In the genomic region with DNA sequence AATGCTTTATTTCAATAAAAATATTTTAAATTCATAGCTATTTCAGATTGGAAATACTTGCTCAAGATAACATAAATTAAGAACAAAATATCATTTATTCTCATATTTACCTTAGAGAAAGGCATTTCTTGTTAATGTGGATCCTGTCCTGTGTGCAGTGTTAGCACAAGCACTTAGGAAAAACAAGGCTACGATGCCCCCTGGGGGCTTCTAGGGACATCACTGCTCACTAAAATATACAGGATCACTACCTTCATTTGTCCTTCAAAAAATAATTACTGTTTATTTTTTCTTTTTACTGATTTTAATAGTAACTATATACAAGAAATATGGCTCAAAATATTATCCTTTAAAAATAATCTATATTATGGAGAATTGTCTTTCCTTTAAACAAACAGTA, we compare ENCODE assay signal across 10 mouse cellular contexts. TPM values are rescaled to one million over a fixed set of nuclear protein-coding genes. Genes with fewer than 3 reads are reported as not detected.
A peak's percentile ranks its signal among the peaks of the same experiment; 100 is the strongest.
DNase-seq lines count a peak whose midpoint lies in the region; TF ChIP-seq lines count a peak whose summit lies in the region.
"Had no signal": no experiment of that assay in that cellular context is flagged by ENCODE, and none has a peak within 500 bp of the region (broad histone marks: within the 10 kb centered on the region; RNA-seq: fewer than 3 reads in every experiment).

No protein-coding gene starts in this region.

- 69% methylated on average over 1 of the region's 1 CpGs for WGBS in embryonic facial prominence, embryonic 10.5 days

- peak; percentile 50 for DNase-seq in embryo, embryonic 10 days (ENCODE audit: low spot score)
- DNase-seq in embryo, embryonic 9.5 days (ENCODE audit: extremely low spot score): no peak
- peak; percentile 27 for DNase-seq in left cerebral cortex, postnatal 4 days
- DNase-seq in left cerebral cortex, adult 9 months (ENCODE audit: low spot score in 2 of 2): no peak
- DNase-seq in MEL (ENCODE audit: low read depth, low spot score): peak; percentile 51
- DNase-seq in embryonic facial prominence, embryonic 10.5 days (ENCODE audit: low spot score): peak; percentile 19
- no peak for DNase-seq in spleen, postnatal 14 days (ENCODE audit: low spot score in 2 of 2)
- no peak for DNase-seq in T-cell, adult 2 months (ENCODE audit: low spot score)
- DNase-seq: kidney, adult 8-10 months had no signal

- no peak overlapping the region for H3K9ac ChIP-seq in MEL (ENCODE audit: control insufficient read depth, low read depth, low read length, poor library complexity, severe bottlenecking)

- H3K27me3 ChIP-seq in MEL (ENCODE audit: control insufficient read depth in 1 of 2, insufficient read depth in 2 of 2, low read length in 2 of 2): peaks cover 0 to 1% of the 10 kb centered on the region in 2 experiments; a peak in 3 of 4 replicates
- H3K27me3 ChIP-seq in embryonic facial prominence, embryonic 10.5 days (replicated peaks; ENCODE audit: low read depth, poor library complexity, severe bottlenecking): 0 out of 2 replicates have a peak, but pooled peaks cover 4% of the 10 kb centered on the region

- H3K4me1 ChIP-seq in MEL (ENCODE audit: control insufficient read depth in 1 of 2, insufficient read depth in 2 of 2, low read length in 2 of 2): no peaks in the 10 kb centered on the region
- H3K4me1 ChIP-seq in embryonic facial prominence, embryonic 10.5 days: no peaks in the 10 kb centered on the region
- H3K4me1 ChIP-seq: forebrain, embryonic 10.5 days had no signal

- H3K9me3 ChIP-seq in MEL (replicated peaks; ENCODE audit: insufficient read depth, low read length): no peaks in the 10 kb centered on the region
- H3K9me3 ChIP-seq in embryonic facial prominence, embryonic 10.5 days: no peaks in the 10 kb centered on the region
- H3K9me3 ChIP-seq: forebrain, embryonic 10.5 days had no signal

- TF ChIP-seq RAD21 in MEL (IDR thresholded peaks at IDR 0.05; ENCODE audit: low read depth, low read length): peak; percentile 64

- intact Hi-C loops in left cerebral cortex, postnatal 4 days (cut with DNase I): no loop called here

- TF ChIP-seq POLR2A in MEL (IDR thresholded peaks at IDR 0.05; ENCODE audit: control insufficient read depth in 1 of 2, insufficient read depth in 1 of 2, low read depth in 1 of 2, low read length in 2 of 2, poor library complexity in 1 of 2): no peak

- no peak overlapping the region for H3K27ac ChIP-seq in MEL (ENCODE audit: control insufficient read depth, low read depth, low read length)
- H3K27ac ChIP-seq in embryonic facial prominence, embryonic 10.5 days (replicated peaks): no peak overlapping the region
- H3K27ac ChIP-seq: forebrain, embryonic 10.5 days had no signal

- TF ChIP-seq EP300 in MEL (IDR thresholded peaks at IDR 0.05; ENCODE audit: low read depth in 1 of 2, low read length in 2 of 2): no peak

- H3K4me3 ChIP-seq in MEL (ENCODE audit: control insufficient read depth in 1 of 2, insufficient read depth in 1 of 2, low read depth in 2 of 2, low read length in 2 of 2): no peak overlapping the region
- H3K4me3 ChIP-seq in embryonic facial prominence, embryonic 10.5 days: no peak overlapping the region
- H3K4me3 ChIP-seq: forebrain, embryonic 10.5 days had no signal

- no peaks in the 10 kb centered on the region for H3K36me3 ChIP-seq in MEL (ENCODE audit: control insufficient read depth in 1 of 2, insufficient read depth in 2 of 2, low read length in 2 of 2)
- H3K36me3 ChIP-seq in embryonic facial prominence, embryonic 10.5 days (replicated peaks): no peaks in the 10 kb centered on the region
- H3K36me3 ChIP-seq: forebrain, embryonic 10.5 days had no signal

- TF ChIP-seq CTCF in MEL (IDR thresholded peaks at IDR 0.05 in 2 of 3, conservative IDR thresholded peaks at IDR 0.05 in 1 of 3; ENCODE audit: control insufficient read depth in 1 of 3, insufficient read depth in 1 of 3, low read depth in 2 of 3, low read length in 3 of 3, poor library complexity in 1 of 3, severe bottlenecking in 1 of 3): peak; percentile 31 to 59 (median 31); a peak in 4 of 6 replicates

- no peaks in the 10 kb centered on the region for H3K79me2 ChIP-seq in MEL (ENCODE audit: control insufficient read depth, insufficient read depth, low read length, poor library complexity)

TF ChIP-seq in MEL, 35 proteins besides CTCF, POLR2A, EP300 and RAD21:
- no peak for TF ChIP-seq ZNF384 (IDR thresholded peaks at IDR 0.05; ENCODE audit: low read depth, low read length)
- no peak for TF ChIP-seq POLR2AphosphoS2 (IDR thresholded peaks at IDR 0.05; ENCODE audit: low read length)
- TF ChIP-seq NELFE (IDR thresholded peaks at IDR 0.05; ENCODE audit: low read depth, low read length): no peak
- TF ChIP-seq ZKSCAN1 (IDR thresholded peaks at IDR 0.05; ENCODE audit: low read depth, low read length): no peak
- no peak for TF ChIP-seq SIN3A (IDR thresholded peaks at IDR 0.05; ENCODE audit: low read length)
- no peak for TF ChIP-seq TAL1 (IDR thresholded peaks at IDR 0.05; ENCODE audit: low read length)
- TF ChIP-seq MXI1 (IDR thresholded peaks at IDR 0.05; ENCODE audit: low read depth, low read length): no peak
- no peak for TF ChIP-seq CHD2 (IDR thresholded peaks at IDR 0.05; ENCODE audit: low read length)
- TF ChIP-seq USF1 (IDR thresholded peaks at IDR 0.05; ENCODE audit: low read depth, low read length): no peak
- peak; percentile 61 for TF ChIP-seq SMC3 (IDR thresholded peaks at IDR 0.05; ENCODE audit: low read depth, low read length)
- TF ChIP-seq KAT2A (conservative IDR thresholded peaks at IDR 0.05; ENCODE audit: low read depth, low read length): no peak
- no peak for TF ChIP-seq GABPA (IDR thresholded peaks at IDR 0.05; ENCODE audit: low read depth, low read length)
- no peak for TF ChIP-seq MAX (IDR thresholded peaks at IDR 0.05; ENCODE audit: low read length)
- TF ChIP-seq ZC3H11A (IDR thresholded peaks at IDR 0.05; ENCODE audit: low read depth, low read length): peak; percentile 18; the same call in 1 of the 2 replicates

RNA-seq across cellular contexts. Expression of gene Wdr41, which starts 18.2 kb away (rescaled TPM):
- 10 to 100 TPM; 24.8 to 28.1 TPM for total RNA-seq in left cerebral cortex, postnatal 4 days (2021)
- 11.3 and 14.3 TPM in 2 replicates for total RNA-seq in MEL (2012; rRNA removed)
- polyA plus RNA-seq in MEL (2012; ENCODE audit: insufficient read depth in 1 of 2, insufficient read length in 2 of 2, low read depth in 1 of 2, low replicate concordance in 2 of 2, missing spikeins in 1 of 2): 10 to 100 TPM in 1 of 2 experiments, not detected in 1; 14.3 TPM
- polyA plus RNA-seq in embryonic facial prominence, embryonic 10.5 days (2016; fragmentation: Nextera tagmentation; extraction: Ambion mirVana): 17.1 and 17.3 TPM in 2 replicates

Comparison
In these comparisons a context has a peak if more than half of its experiments do, and no peak if none do; other contexts are left out.
1. DNase-seq: peak in embryo, embryonic 10 days (single experiment), left cerebral cortex, postnatal 4 days (single experiment), MEL (single experiment) and embryonic facial prominence, embryonic 10.5 days (single experiment); none in embryo, embryonic 9.5 days (single experiment), left cerebral cortex, adult 9 months (0 of 2), spleen, postnatal 14 days (0 of 2) and T-cell, adult 2 months (single experiment).